Mouse (Mus musculus) neural tube, embryonic 12.5 days (tissue): ENCODE measurements at regions not wholly inside any gene's neighbourhood (a gene's known extent, or its start where the extent isn't known, plus 50 kb on each side); places are given as distances from the start of the nearest gene placed in this dataset.
"Not testable (repeated sequence)": the region's sequence is repeated elsewhere in the genome, so short reads cannot be mapped to it uniquely, and the experiment has no call there.

ENCODE experiments used
- ATAC-seq: fragments of 200-750 bp; cut with Nextera tagmentation; 2 replicates; pipeline ENCODE4 v1.8.0; 2017; ENCODE audit warnings: low read depth, mild to moderate bottlenecking, moderate TSS enrichment, moderate library complexity; ENCODE audit not compliant: low FRiP score
- H3K27ac ChIP-seq: fragments of 300-500 bp; sonication (generic); 2 replicates; pipeline ENCODE4 v1.5.1; 2016
- H3K27me3 ChIP-seq: fragments of 300-500 bp; sonication (generic); replicated peaks from 2 replicates; pipeline ENCODE4 v1.6.1; 2016; ENCODE audit warnings: mild to moderate bottlenecking
- H3K36me3 ChIP-seq: fragments of 300-500 bp; sonication (generic); 2 replicates; pipeline ENCODE4 v1.6.1; 2016; ENCODE audit warnings: mild to moderate bottlenecking
- H3K4me1 ChIP-seq: fragments of 300-500 bp; sonication (generic); 2 replicates; pipeline ENCODE4 v1.6.1; 2016
- H3K4me2 ChIP-seq: fragments of 300-500 bp; sonication (generic); replicated peaks from 2 replicates; pipeline ENCODE4 v1.6.1; 2016; ENCODE audit warnings: mild to moderate bottlenecking
- H3K4me3 ChIP-seq: fragments of 300-500 bp; sonication (generic); 2 replicates; pipeline ENCODE4 v1.5.1; 2016
- H3K9ac ChIP-seq: fragments of 300-500 bp; sonication (generic); 2 replicates; pipeline ENCODE4 v1.6.1; 2016; ENCODE audit warnings: mild to moderate bottlenecking
- H3K9me3 ChIP-seq: fragments of 300-500 bp; sonication (generic); 2 replicates; pipeline ENCODE4 v1.6.1; 2016; ENCODE audit warnings: mild to moderate bottlenecking
- WGBS: fragments of 180-500 bp; shearing (Covaris S2); methylation state at CpG from one replicate; pipeline ENCODE4 v1.1.7; 2016; 5-methylcytosine and 5-hydroxymethylcytosine counted together

DNA sequence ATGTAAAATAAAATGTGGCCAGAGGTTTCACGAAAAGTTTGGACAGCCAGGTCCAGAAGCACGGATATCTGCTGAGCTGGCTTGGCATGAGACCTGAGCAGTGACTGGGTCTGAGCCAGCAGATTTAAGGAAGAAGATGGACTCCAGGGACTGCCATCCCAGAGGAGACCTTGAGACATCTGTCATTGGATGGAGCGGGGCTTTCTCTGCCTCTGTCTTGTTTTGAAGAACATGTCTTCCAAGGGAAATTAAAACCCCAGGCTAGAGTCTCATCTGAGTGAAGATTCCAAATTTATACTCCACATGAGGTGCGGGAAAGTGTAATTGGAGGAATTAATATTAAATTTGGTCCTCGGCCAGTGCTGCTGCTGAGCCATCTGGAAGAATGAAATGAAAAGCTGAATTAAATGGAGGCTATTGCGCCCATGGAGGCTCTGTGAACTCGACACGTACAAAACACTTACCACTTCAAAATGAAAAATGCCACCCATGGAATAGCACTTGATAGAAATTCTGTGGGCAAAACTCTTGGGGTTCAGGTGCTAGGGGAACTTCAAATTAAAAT lies 129.8 kb upstream of the Adcy2 start:
- no peak for ATAC-seq
- WGBS: 90% methylated on average over 8 of the region's 8 CpGs
- Histone ChIP-seq H3K9me3 (no peaks in the 10 kb centered on the region), H3K4me1 (no peaks in the 10 kb centered on the region), H3K36me3 (no peaks in the 10 kb centered on the region), H3K4me3 (no peak overlapping the region), H3K27me3 (no peaks in the 10 kb centered on the region), H3K27ac (no peak overlapping the region), H3K4me2 (no peak overlapping the region), H3K9ac (no peak overlapping the region)

DNA sequence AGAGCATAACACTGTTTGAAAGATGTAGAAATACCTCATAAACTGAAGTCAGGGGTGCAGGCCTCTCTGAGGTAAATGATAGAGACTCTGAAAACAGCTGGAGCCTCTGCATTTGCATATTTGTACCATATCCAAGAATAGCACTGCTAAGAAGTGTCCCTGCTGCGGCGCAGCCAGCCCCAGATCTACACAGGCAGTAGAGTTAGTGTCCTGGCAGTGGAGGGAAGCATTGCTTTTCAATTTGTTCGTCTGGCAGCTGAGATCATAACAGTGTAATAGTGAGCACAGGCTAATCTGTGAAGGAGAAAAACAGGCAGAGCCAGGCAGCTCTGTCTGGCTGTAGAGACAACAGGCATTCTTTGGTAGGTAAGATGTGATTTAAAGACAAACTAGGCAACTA lies 128.2 kb upstream of the Adcy2 start:
- Histone ChIP-seq H3K4me1 (no peaks in the 10 kb centered on the region), H3K9me3 (no peaks in the 10 kb centered on the region), H3K36me3 (no peaks in the 10 kb centered on the region), H3K27ac (no peak overlapping the region), H3K4me2 (no peak overlapping the region), H3K27me3 (no peaks in the 10 kb centered on the region), H3K9ac (no peak overlapping the region), H3K4me3 (no peak overlapping the region)
- WGBS: 77% methylated on average over 3 of the region's 3 CpGs
- ATAC-seq: no peak

DNA sequence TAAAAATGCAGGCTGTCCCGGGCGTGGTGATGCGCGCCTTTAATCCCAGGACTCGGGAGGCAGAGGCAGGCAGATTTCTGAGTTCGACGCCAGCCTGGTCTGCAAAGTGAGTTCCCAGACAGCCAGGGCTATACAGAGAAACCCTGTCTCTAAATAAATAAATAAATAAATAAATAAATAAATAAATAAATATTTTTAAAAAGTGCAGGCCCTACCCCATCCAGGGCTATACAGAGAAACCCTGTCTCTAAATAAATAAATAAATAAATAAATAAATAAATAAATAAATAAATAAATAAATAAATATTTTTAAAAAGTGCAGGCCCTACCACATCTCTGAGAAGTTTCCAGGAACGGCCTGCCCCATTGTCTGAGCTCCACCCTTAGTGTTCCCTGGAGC lies 119.4 kb upstream of the Adcy2 start:
- not testable (repeated sequence) for H3K9me3 ChIP-seq, H3K36me3 ChIP-seq, H3K4me1 ChIP-seq, ATAC-seq, H3K4me2 ChIP-seq, H3K9ac ChIP-seq, H3K27me3 ChIP-seq, H3K4me3 ChIP-seq, H3K27ac ChIP-seq
- 95% methylated on average over 8 of the region's 8 CpGs for WGBS

DNA sequence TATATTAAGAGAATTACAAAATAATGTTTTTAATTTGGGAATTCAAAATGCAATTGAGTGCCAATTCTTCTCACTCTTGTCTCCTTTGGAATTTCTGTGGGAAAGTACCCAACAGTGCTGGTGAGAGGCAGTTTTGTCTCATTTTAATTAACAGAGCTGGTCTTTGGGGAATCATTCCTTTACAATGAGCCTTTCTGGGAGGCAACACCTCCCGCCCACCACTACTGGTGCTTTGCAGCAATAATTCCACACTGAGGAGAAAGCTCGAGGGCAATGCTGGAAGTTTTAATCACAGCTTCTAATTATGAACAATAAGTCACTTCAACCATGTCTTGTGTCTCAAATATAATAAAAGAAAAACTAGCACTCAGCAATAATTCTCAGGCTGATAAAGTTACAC lies 109.8 kb upstream of the Adcy2 start:
- 70% methylated on average over 2 of the region's 2 CpGs for WGBS
- Histone ChIP-seq H3K27ac (no peak overlapping the region), H3K36me3 (no peaks in the 10 kb centered on the region), H3K27me3 (no peaks in the 10 kb centered on the region), H3K4me3 (no peak overlapping the region), H3K4me1 (no peaks in the 10 kb centered on the region), H3K9me3 (no peaks in the 10 kb centered on the region), H3K9ac (no peak overlapping the region), H3K4me2 (no peak overlapping the region)
- ATAC-seq: no peak

DNA sequence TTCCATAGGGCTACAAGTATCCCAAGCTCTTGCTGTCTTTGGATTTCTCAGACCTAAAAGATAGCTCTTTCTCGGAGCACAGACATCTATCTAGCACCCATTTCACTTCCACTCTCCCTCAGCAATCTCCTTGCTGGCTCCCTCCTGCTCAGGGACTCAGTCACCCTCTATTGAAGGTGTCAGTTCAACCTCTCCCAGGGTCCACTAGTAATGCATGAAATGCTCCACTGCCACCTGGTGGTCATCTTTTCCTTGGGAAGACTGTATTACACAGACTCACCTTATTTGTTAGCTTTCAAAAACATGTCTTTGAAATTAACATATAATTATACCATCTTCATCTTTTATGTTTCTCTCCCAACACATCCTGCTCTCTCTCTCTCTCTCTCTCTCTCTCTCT lies 87.3 kb upstream of the Adcy2 start:
- H3K4me2 ChIP-seq: no peak overlapping the region
- H3K27me3 ChIP-seq: no peaks in the 10 kb centered on the region
- no peak overlapping the region for H3K9ac ChIP-seq
- peak; percentile 75; the same call in 1 of the 2 replicates for ATAC-seq
- H3K9me3 ChIP-seq: no peaks in the 10 kb centered on the region
- no peaks in the 10 kb centered on the region for H3K36me3 ChIP-seq
- no peak overlapping the region for H3K27ac ChIP-seq
- H3K4me1 ChIP-seq: no peaks in the 10 kb centered on the region
- H3K4me3 ChIP-seq: no peak overlapping the region
- WGBS: 41% methylated on average over 1 of the region's 1 CpGs

DNA sequence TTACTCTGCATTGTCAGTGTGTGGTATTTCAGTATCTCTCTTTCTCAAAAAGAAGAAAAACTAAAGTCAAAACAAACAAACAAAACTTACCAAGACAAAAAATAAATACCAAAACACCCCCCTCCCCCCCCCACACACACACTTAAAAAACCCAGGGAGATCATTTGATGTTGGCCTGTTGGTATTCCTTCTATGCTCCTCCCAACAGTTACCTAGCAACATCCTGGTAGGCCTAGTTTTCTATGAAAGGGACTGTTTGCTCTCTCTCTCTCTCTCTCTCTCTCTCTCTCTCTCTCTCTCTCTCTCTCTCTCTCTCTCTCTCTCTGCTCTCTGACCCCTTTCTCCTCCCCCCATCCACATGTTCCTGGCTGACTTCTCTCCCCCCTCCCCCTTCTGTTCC lies 71.0 kb upstream of the Adcy2 start:
- Histone ChIP-seq H3K4me1 (no peaks in the 10 kb centered on the region), H3K4me3 (no peak overlapping the region), H3K27me3 (no peaks in the 10 kb centered on the region), H3K27ac (no peak overlapping the region), H3K36me3 (no peaks in the 10 kb centered on the region), H3K9me3 (no peaks in the 10 kb centered on the region), H3K9ac (no peak overlapping the region), H3K4me2 (no peak overlapping the region)
- ATAC-seq: no peak

DNA sequence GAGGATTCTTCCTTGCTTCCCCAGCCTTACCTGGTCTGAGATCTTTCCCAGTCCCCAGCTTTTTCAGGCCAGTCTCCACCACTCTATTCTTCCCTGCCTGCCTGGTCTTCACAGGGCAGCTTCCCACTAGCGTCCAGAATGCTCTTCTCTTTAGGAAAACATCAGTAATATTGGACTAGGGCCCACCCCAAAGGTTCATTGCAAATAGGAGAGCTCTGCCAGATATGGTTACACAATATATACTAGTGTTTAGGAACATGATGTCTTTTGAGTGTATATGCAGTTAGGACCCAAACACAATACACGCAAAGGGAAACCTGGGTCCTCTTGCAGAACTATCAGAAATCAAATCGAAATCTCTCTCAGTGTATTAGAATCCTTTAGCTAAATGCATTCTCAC lies 70.5 kb upstream of the Adcy2 start:
- ATAC-seq: no peak
- H3K4me3 ChIP-seq: no peak overlapping the region
- H3K36me3 ChIP-seq: no peaks in the 10 kb centered on the region
- no peaks in the 10 kb centered on the region for H3K9me3 ChIP-seq
- H3K9ac ChIP-seq: no peak overlapping the region
- H3K4me1 ChIP-seq: no peaks in the 10 kb centered on the region
- H3K27ac ChIP-seq: no peak overlapping the region
- 88% methylated on average over 3 of the region's 3 CpGs for WGBS
- H3K4me2 ChIP-seq: no peak overlapping the region
- no peaks in the 10 kb centered on the region for H3K27me3 ChIP-seq

DNA sequence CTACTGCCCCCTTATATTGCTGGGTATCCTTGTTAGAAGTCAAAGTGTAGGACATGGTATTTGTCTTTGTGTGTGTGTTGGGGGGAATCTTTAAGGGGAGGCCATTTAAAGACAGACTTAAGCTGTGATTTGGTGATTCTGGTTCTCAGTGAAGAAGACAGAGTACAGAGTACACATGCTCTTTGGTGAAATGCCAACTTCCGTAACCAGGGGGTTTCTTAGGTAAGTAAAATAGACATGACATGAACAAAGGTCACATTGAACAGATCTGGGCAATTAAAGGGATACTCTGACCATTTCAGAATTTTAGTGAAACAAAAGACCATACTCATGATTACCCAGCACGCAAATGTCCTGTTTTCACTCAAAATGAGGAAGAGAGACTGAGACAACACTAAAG lies 67.3 kb upstream of the Adcy2 start:
- H3K4me2 ChIP-seq: no peak overlapping the region
- H3K27me3 ChIP-seq: no peaks in the 10 kb centered on the region
- ATAC-seq: no peak
- no peaks in the 10 kb centered on the region for H3K4me1 ChIP-seq
- H3K9me3 ChIP-seq: no peaks in the 10 kb centered on the region
- no peak overlapping the region for H3K4me3 ChIP-seq
- no peak overlapping the region for H3K27ac ChIP-seq
- WGBS: 88% methylated on average over 2 of the region's 2 CpGs
- no peaks in the 10 kb centered on the region for H3K36me3 ChIP-seq
- no peak overlapping the region for H3K9ac ChIP-seq

DNA sequence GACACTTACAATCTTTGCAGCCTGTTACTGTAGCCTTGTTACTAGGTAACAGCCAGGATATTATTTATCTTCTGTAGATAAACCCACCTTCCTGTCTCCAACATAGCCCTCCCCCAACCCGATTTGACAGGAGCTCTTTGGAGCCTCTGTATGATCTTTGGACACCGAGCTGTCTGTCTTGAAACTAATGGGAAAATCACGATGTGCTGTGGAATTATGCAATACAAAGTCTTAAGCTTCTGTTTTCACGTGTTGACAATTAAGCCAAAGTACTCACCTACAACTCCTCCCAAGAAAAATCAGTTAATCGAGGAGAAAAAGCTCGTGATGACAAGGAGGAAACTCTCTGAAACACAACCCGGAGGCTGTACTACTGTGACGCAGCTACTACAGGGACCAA lies 65.9 kb upstream of the Adcy2 start:
- no peak overlapping the region for H3K4me3 ChIP-seq
- ATAC-seq: no peak
- H3K9me3 ChIP-seq: no peaks in the 10 kb centered on the region
- 89% methylated on average over 8 of the region's 8 CpGs for WGBS
- H3K4me2 ChIP-seq: no peak overlapping the region
- H3K36me3 ChIP-seq: no peaks in the 10 kb centered on the region
- no peak overlapping the region for H3K9ac ChIP-seq
- H3K27me3 ChIP-seq: no peaks in the 10 kb centered on the region
- H3K4me1 ChIP-seq: no peaks in the 10 kb centered on the region
- no peak overlapping the region for H3K27ac ChIP-seq

DNA sequence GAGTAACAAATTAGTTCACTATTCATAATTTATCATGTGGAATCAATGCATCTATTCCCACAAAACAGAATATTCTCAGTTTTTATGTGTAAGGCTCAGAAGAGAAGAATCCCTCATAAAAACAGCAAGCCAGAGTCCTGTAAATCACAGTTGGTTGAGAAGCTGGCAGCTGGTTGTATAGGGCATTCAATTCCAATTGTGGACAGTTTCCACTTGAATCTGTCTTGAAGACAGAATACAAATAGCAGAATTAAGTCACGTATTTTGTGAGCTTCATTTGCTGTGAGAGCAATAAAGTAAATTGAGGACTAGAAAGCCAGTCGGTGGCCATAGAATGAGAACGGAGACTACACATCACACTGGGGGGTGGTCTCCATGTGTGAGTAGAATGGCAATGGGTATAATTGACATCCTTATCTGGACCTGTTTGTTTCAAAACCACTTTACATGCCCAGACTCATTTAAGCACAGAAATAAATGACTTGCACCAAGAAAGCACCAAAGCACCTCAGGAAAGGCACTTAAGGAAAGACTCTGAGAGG lies 63.4 kb upstream of the Adcy2 start:
- WGBS: 21% methylated on average over 3 of the region's 3 CpGs
- Histone ChIP-seq H3K4me1 (no peaks in the 10 kb centered on the region), H3K27me3 (no peaks in the 10 kb centered on the region), H3K9me3 (no peaks in the 10 kb centered on the region), H3K9ac (no peak overlapping the region), H3K4me2 (no peak overlapping the region), H3K27ac (no peak overlapping the region), H3K4me3 (no peak overlapping the region), H3K36me3 (no peaks in the 10 kb centered on the region)
- ATAC-seq: peak; percentile 67

DNA sequence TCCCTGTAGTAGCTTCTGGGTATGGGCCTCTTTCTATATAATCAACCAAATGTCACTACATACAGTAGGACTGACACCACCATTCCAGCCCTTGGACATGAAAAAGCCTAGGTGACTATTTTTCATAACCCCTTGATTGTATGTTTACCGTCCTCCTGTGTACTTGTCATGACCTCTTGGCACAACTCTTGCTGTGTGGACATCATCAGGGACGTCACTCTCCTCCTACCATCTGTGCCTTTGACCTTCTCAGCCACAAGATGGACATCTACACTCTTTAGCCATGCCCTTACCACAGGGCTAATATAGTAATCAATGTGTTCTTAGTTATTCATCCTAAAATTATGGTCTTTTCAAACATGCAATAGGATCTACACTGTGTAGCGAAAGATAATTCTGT lies 62.1 kb upstream of the Adcy2 start:
- Histone ChIP-seq H3K4me1 (no peaks in the 10 kb centered on the region), H3K27me3 (no peaks in the 10 kb centered on the region), H3K9ac (no peak overlapping the region), H3K27ac (no peak overlapping the region), H3K36me3 (no peaks in the 10 kb centered on the region), H3K4me3 (no peak overlapping the region), H3K9me3 (no peaks in the 10 kb centered on the region), H3K4me2 (no peak overlapping the region)
- no peak for ATAC-seq
- WGBS: 90% methylated on average over 3 of the region's 3 CpGs
